Mouse (Mus musculus) layer of hippocampus, postnatal 36 days (tissue): ENCODE measurements at regions not wholly inside any gene's neighbourhood (a gene's known extent, or its start where the extent isn't known, plus 50 kb on each side); places are given as distances from the start of the nearest gene placed in this dataset.
A peak's percentile ranks its signal among the peaks of the same experiment; 100 is the strongest.

ENCODE experiments used
- DNase-seq, 2 experiments: peaks; one replicate each; pipeline ENCODE4 v3.0.0; 2022

DNA sequence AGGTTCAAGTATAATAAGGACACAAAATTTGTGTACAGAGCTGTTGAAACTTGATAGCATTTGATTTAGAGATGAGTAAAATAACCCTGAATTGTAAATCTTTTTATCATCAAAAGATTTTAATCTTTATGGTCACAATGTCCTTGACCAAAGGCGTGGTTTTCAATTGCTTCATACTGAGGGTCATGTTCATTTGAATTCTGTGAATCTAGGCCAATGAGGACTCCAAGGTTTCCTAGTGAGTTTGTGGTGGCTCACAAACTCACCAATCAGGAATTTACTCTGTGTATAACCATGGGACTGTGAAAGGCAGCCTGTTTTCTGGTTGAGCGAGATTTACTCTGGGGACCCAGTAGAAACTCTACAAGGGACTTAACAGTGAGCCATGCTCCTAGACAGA, 1269.2 kb downstream of the Gsdmc2 start:
- DNase-seq = no peak

DNA sequence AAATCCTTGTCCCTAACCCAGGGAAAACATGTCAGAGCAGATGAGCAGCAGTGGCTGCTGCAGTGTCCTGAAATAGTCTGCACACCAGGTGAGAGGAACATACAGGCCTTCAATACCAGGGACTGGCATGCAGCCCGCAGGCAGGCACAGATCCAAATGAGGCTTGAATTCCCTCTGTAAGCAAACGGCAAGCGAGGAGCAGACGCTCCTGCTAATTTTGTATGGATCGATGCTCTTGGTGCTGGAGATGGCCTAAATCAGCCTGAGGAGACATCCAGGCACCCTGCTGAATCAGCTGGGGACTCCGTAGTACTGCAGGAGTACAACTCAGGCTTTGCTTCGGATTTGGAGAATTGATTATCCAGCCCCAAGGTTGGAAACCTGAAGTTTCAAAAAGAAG, 1273.2 kb downstream of the Gsdmc2 start:
- peak in 1 of 2 experiments; percentile 31 for DNase-seq

DNA sequence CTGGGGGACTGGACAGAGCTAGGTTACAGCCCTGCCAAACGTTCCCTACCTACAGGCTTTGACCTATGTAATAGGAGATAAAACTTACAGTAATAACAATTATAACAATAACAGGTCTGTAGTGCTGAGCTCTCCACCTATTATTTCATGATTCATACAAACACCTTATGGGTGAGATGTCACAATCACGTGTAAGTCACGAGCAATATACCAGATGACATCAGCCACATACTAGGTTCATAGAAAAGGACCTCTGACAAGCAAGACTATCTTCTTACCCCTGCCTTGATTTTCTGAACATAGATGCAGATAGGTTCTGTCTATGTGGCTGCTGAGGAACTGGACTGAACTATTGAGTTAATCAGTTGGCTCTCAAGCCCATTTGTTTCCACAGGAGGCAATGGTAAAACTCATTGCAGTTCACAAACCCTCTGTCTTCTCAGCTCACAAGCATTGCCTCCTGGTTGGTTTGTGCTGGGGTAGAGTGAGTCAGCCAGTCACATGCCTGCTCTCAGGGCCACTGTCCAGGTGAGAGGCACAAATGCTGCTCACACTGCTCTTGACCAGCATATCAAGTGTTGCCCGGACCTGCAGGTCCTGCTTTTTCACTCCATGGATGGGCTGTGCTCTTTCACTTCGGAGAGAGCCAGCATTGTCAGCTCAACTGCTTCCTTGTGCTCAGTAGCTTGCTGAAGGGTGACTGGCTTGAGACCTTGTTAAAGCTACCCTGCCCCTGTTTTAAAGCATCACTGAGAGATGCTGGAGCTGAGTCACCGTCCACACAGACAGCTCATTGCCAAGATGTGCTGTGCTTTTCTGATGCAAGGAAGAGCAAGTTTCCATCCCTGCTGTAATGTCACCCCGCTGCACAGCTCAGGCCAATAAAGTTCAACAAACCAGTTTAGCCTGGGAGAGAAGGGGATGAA, 1275.9 kb downstream of the Gsdmc2 start:
- DNase-seq = no peak

DNA sequence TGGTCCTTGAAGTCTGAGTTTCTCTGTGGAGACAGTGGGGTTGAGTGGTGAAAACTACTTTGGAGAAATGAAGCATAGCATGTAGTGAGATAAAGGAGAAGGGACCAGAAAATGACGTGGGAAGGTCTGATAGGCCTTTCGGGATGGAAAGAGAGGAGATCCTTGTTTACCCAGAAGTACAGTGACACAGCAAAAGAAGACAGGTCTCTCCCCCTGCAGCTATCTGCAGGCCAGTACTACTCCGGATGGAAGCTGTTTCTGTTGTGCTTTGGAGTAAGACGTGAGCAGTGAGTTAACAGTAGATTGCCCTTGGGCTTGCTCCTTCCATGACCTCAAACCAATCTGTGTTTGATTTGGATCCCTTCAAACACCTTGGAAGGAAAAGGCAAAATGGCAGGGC, 1277.5 kb downstream of the Gsdmc2 start:
- no peak for DNase-seq

DNA sequence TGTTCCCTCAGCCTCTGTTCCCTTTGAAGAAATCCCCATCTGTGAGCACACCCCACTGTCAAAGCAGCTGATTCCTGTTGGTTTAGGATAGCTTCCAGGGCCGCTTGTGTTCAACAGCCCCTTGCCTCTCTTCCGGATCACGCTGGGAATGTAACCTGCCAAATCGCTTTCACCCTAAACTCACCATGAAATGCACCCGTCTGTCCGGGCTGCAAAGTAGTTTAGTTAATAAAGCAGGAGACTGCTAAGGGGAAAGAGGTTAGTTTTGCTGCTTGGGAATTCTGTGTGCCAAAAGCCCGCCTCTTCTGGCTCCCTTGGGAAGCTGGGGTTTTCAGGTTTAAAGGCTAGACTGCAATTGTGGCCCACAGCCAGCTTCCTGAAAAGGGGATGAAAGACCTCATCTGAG, 1278.9 kb downstream of the Gsdmc2 start:
- DNase-seq = peak; percentile 15 to 39

DNA sequence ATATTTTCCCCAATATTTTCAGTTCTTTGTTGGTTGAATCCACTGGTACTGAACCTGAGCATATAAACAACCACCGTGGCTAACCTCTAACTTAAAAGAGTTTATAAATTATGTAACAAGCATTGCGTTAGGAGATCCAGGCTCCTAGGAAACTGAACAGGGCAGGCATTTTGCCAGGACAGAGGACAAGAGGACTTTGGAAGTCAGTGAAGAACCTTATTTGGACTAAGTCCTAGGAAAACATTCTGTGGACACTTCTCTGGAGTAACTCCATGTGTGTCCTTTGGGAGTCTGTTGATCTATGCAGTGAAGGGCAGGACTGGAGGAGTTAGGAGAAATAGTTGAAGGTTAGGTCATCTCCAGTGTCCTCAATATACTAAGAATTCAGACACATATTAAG, 1311.7 kb downstream of the Gsdmc2 start:
- no peak for DNase-seq

DNA sequence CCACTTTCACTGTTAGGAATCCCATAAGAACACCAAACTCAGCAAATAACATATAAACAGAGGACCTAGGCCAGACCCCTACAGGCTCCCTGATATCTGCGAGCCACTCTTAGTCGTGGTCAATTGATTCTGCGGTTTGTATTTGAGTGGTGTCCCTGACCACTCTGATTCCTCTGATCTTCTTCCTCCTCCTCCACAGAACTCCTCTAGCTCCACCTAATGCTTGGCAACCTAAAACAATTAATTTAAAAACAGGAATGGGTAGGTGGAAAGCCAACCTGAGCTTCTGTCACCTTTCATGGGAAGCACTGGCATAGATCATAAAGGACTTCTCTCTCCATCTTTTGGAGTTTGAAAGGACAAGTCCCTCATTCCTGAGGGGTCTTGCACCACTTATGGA, 1316.0 kb downstream of the Gsdmc2 start:
- DNase-seq = no peak

DNA sequence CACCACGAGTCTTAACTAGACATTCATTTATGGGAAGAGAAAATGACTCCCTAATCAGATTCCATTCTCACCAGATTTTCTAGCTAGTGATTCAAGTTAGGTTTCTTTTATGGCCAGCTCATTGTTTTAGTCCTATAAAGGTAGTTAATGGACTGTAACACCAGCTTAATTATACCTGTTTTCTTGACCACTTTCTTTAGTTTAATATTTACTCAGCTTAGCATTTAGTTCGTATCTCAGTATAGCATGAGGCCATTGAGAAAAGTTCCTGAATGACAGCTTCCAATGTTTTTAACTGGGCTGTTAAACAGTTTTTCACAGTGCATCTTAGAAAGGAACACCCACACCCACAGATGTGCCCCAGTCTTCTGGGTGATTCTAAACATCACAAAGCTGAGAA, 1320.3 kb downstream of the Gsdmc2 start:
- no peak for DNase-seq

DNA sequence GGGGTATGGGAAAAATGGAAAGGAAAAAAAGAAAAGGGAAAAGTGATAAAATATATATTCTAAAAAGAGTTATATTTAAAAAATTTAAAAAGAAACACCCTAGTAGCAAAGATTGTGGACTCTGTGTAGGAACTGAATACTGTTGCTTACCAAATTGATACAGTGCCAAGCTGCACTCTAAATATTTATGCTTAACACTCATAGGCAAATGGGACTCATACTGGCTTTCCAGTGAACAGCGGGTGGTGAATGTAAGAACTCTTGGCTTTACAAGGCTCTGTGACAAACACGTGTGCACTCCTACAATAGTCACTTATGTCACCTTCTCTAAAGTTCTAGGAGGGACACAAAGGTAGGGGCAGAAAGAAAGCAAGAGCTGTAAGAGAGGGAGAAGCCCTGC, 1320.8 kb downstream of the Gsdmc2 start:
- DNase-seq = no peak

DNA sequence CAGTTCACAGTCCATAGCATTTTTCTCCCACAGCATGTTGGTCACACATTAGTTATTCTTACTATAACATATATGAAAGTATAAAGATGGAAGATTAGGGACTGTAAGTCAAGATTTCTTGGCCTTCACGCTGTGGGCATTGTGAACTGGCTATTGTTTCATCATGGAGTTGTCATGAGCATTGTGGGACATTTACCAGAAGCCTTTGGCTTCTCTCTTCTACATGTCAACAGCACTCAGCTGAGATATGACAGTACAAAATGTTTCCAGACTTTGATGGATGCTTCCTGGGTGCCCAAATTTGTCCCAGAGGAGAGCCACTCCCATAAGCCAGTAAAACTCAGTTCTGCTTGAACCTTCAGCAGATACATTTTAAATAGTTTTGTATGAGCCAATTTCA, 1331.5 kb downstream of the Gsdmc2 start:
- no peak for DNase-seq

DNA sequence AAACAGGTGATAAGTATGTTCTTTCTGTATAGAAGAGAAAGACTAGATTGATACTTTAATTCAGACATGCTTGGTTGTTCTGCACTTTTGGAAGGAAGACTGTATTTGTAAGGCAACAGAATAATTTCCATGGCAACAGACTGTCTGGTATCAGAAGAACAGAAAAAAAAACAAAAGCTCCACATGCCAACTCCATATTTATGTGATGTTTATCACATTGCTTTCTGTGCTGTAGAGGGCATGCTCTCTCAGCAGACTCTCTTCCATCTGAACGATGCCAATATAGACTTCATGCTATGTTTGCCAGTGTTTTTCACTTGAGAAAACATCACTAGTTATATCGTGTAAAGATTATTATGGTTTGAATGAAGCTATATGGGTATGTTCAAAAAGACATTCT, 1333.5 kb downstream of the Gsdmc2 start:
- peak in 1 of 2 experiments; percentile 5 for DNase-seq

DNA sequence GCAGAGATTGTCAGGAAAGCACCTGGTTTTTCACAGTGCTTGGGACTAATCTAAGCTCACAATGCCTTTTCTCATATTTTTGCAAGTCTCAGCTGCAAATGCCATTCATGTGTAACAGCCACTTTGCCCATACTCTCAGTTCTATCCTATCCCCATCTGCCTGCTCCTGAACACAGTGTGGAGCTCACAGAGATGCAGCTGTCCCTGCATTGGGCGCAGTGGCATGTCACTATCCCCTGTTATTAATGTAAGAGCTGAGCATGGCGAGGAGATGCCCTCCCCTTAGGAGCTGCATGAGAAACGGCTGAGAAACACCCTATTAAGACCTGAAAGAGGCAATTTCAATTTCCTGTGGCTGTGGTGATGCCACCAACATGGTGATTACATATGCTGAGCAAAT, 1341.1 kb downstream of the Gsdmc2 start:
- peak; percentile 8 to 14 for DNase-seq

DNA sequence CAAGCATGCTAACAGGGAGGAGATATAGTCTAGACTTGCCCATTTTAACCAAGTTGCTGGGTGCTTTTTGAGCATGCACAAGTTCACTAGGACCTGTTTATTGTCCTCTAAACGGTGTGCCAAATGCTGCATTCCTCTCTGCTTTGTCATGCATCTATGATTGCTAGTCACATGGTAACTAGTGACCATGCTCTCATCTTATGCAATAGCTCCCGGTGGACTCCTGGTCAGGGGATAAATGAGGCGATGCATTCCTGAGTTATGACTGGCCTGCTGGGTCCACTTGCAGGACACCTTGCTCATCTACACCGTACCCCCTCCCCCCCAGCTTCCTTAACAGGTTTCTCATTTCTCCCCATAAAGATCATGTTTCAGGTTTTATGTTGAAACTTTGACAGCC, 1344.0 kb downstream of the Gsdmc2 start:
- no peak for DNase-seq

DNA sequence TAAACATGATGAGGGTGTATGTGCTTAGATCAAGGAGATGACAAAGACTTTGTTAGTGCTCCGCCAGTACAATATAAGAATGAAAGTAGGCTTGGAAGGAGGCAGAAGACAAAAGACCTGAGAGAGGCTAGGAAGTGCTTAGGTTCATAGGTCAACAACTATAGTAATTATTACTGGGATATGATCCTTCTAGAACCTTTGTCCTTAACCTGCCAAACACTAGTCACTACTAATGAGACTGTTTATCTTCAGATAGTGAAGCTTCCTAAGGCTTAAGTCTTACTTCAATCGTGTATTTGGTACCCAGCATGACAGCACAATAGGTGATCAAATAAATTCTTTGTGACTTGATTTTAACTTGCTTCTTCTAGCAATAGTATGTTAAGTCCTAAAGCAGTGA, 1344.5 kb downstream of the Gsdmc2 start:
- no peak for DNase-seq

DNA sequence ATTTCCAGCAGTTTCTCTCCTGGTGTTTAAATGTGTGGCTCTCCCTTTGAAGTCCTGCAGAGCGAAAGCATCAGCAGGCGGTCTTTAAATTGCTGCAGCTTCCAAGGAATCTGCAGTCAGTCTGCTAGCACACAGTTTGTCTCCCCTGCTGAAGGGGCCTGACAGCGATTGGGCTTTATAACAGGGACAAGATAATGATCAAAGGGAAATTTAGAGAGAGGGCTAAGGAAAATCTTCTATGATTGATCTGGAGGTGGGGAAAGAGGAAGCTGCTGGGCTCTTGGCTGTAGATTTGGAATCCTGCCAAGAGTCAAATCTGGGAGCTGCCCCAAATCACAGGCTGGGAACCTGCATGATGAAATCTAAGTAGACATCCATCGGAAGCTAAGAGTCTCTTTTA, 1348.8 kb downstream of the Gsdmc2 start:
- DNase-seq = no peak

DNA sequence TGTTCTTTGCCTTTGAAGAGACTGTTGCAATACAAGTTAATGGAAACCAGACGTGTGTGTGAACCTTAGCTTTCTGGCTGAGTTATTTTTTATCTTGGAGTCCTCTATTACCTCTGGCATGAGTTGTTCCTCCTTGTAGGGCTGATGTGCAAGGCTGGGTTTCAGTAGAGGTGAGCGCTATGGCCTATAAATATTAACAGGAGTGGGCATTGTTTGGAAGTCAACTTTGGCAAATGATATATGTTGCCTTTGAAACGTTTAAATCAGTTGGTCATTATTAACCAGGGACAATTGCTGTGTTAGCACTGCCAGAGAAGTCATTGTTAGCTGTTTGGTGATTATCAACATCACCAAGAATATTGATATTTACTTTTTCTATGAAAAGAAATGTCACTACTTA, 1352.6 kb downstream of the Gsdmc2 start:
- DNase-seq = no peak

DNA sequence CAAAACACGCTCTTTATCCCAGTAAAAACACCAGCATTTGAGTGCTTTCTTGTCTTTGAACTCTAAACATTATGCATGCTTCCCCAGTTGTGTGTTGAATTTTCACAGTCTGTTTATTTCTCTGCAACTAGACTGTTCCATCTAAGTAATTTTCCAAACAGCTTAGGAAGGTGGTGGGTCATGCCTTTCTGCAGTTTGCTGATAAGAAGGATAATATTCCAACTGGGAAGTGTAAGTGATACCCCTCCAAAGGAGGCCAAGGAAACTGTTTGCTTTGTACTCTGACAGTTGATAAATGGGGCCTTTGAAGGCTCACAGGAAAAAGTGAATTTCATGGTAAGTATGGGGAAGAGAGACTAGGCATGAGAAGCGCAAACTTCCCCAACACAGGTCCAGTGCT, 1354.4 kb downstream of the Gsdmc2 start:
- no peak for DNase-seq

DNA sequence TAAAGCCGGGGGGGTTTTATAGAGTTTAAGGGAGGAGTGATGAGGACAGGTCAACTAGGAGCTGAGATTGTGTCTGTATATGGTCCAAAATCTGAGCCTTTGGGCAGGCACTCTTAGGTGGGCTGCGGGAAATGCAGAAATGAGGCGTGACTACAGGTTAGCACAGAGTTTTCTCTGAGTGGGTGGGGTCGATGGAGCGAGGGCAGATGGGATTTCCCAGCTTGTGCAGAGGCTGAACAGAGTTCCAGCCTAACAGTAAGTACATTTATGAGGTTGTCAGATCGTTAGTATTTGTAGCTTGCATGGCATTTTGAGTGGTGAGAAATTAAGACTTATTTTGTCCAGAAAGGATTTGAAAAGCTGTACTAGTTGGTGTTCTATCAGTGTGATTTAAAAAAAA, 1358.4 kb downstream of the Gsdmc2 start:
- DNase-seq = no peak

DNA sequence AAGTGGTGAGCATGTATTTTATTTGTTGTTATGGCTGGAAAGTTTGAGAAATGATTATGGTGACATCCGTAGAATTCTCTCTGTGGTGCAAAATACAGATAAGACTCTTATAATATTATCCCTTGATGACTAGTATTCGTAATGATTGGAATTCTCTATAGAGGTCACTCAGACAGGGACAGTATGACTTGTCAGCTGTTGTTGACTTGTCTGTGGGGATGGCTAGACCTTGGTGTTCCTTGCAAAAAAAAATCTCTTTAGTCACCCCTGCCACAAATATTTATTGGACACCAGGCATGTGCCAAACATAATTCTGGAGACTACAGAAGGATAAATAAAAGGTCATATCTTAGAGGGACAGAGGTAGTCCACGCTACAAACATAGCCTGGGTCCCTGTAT, 1360.6 kb downstream of the Gsdmc2 start:
- DNase-seq = no peak

DNA sequence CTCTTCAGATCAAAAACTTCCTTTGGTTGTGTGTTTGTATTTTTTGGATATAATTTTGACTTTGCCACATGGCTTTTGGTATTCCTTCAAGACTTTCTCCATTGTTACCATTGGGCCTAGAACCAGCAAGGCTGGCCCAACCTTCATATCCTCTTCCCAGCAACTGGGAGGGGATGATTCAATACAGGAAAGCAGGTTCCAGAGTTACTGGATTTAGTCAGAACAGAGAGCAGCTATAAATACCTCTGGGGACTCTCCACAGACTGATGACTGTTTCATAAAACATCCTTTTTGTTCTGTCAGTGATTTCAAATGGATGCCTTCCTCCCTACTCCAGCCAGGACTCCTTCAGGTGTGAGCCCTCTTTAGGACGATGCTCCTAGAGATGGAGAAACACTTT, 1361.4 kb downstream of the Gsdmc2 start:
- no peak for DNase-seq

DNA sequence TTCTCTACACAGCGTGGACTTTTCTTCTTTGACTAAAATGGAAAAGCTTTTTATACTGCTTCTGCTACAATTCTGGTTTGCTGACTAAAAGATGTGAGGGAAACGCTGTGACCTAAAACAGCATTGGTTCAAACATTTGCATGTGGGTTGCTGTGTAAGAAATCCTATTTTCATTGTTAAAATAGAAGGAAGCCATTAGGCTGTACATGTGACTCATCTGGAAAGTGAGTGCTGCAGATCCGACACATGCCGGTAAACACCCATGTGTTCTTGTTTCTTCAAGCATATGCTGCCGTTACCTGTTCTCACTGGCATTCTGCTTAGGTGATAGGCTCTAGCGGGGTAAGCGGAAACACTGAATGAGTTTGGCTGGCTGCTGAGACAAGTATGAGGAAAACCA, 1362.6 kb downstream of the Gsdmc2 start:
- DNase-seq = no peak

DNA sequence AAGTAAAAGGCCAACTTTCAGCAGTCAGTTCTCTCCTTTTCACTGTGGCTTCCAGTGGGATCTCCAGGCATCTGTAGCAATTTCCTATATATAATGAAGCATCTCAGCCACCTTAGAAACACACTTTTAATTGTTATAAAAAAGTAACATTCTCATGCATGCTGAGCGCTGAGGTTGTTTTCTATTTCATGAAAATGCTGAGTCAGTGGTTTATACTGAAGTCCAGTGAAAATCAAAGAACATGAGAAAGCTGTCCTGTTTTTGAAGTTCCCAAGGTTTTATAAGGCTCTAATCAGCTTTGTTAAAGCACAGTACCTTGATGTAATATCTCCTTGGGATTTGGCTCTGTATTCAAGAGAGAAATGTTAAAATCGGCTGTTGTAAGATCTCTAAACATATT, 1367.2 kb downstream of the Gsdmc2 start:
- DNase-seq = no peak

DNA sequence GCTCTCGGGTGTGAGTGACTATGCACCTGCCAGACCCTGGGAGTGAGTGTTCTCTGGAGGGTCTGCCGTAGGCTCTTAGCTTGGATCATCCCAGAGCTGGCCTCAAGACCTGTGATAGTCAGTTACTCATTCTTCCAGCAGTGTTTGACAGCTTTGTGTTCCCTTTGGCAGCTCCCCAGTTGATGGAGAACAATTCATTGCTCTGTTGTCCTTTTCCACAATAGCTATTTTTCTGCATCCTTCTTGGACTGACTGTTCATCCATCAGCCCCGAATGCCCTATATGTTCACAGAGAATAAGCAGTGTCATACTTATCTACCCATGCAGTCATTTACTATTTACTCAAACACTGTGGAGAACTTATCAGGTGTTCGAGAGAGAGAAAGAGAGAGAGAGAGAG, 1368.5 kb downstream of the Gsdmc2 start:
- DNase-seq = no peak

DNA sequence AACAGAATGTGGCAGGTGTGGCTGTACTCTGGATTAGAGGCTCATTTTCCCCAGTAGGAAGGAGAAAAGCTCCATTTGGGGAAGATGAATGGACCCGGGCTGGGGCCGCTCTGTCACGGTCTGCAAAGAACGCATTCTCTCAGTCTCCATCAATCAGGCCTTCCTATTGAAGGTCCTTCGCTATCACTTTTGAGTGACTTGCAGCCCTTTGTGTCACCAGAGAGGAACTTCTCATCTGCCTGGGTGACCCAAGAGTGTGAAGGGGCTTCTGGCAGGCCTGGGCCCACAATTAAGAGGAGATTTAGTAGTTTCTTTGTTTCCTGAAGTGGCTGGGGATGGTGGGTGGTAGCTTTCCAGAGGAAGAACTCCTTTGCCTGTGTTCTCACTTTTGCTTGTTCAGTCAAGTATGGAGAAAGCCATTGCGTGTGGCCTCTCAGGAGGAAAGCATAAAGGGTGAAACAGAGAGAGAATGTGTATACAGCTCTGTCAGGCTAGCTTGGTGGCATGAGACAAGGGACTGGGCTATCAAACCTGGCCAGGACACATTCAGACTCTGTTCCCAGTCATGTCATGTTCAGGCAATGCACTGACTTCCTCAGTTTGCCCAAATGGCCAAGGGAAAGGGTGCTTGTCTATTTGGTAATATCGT, 1374.2 kb downstream of the Gsdmc2 start:
- DNase-seq = no peak
